In genomic region chr12:15617312-15617711, GRCm38 (mm10) we compare ENCODE assay signal across 10 mouse cellular contexts.
DNase-seq lines count a peak whose midpoint lies in the region; ATAC-seq and TF ChIP-seq lines count a peak whose summit lies in the region.
"Had no signal": no experiment of that assay in that cellular context is flagged by ENCODE, and none has a peak within 500 bp of the region (broad histone marks: within the 10 kb centered on the region; RNA-seq: fewer than 3 reads in every experiment).

No protein-coding gene starts in this region.

- TF ChIP-seq CTCF in lung, postnatal 0 days (IDR thresholded peaks at IDR 0.05) = no peak

- no peak overlapping the region for H3K9ac ChIP-seq in kidney, embryonic 14.5 days (ENCODE audit: low read depth, low read length)
- H3K9ac ChIP-seq in heart, embryonic 12.5 days = no peak overlapping the region
- no peak overlapping the region for H3K9ac ChIP-seq in lung, postnatal 0 days (replicated peaks; ENCODE audit: low read depth)
- H3K9ac ChIP-seq: embryonic facial prominence, embryonic 13.5 days; liver, embryonic 13.5 days had no signal

- H3K4me1 ChIP-seq in kidney, embryonic 14.5 days (ENCODE audit: control insufficient read depth, insufficient read depth, low read length) = no peaks in the 10 kb centered on the region
- H3K4me1 ChIP-seq in heart, embryonic 12.5 days (replicated peaks) = 0 out of 2 replicates have a peak, but pooled peaks cover 11% of the 10 kb centered on the region
- no peaks in the 10 kb centered on the region for H3K4me1 ChIP-seq in lung, postnatal 0 days (ENCODE audit: insufficient read depth, low read depth, low read length)
- H3K4me1 ChIP-seq: embryonic facial prominence, embryonic 13.5 days; liver, embryonic 13.5 days had no signal

- peak; percentile 8 for DNase-seq in kidney, adult 11 months
- DNase-seq in adrenal gland, postnatal 36 days = peak; percentile 27 to 31
- peak; percentile 71 for DNase-seq in lung, postnatal 0 days (ENCODE audit: low spot score)
- no peak for DNase-seq in spleen, adult 18-20 months
- no peak for DNase-seq in layer of hippocampus, postnatal 10 days (ENCODE audit: low spot score in 2 of 2)
- DNase-seq: liver, embryonic 13.5 days had no signal

- H3K4me3 ChIP-seq in kidney, embryonic 14.5 days (ENCODE audit: low read length) = no peak overlapping the region
- no peak overlapping the region for H3K4me3 ChIP-seq in heart, embryonic 12.5 days
- H3K4me3 ChIP-seq in lung, postnatal 0 days (ENCODE audit: low read depth, low read length) = no peak overlapping the region
- H3K4me3 ChIP-seq: embryonic facial prominence, embryonic 13.5 days; liver, embryonic 13.5 days had no signal

- no peak for ATAC-seq in kidney, embryonic 14.5 days (ENCODE audit: low FRiP score, low TSS enrichment)
- peak; percentile 77 for ATAC-seq in heart, embryonic 12.5 days (ENCODE audit: insufficient number of reproducible peaks, low FRiP score)
- ATAC-seq in lung, postnatal 0 days = peak; percentile 59; the same call in 1 of the 2 replicates
- ATAC-seq in monocyte, adult 5-6 weeks (replicated peaks; ENCODE audit: insufficient number of reproducible peaks, low FRiP score, low TSS enrichment, poor library complexity, severe bottlenecking) = no peak

- no peak overlapping the region for H3K4me2 ChIP-seq in kidney, embryonic 14.5 days (replicated peaks; ENCODE audit: low read depth, low read length)
- no peak overlapping the region for H3K4me2 ChIP-seq in heart, embryonic 12.5 days
- no peak overlapping the region for H3K4me2 ChIP-seq in lung, postnatal 0 days (replicated peaks; ENCODE audit: low read depth, low read length)
- H3K4me2 ChIP-seq: embryonic facial prominence, embryonic 13.5 days; liver, embryonic 13.5 days had no signal

- H3K27ac ChIP-seq in kidney, embryonic 14.5 days (ENCODE audit: low read depth, low read length) = no peak overlapping the region
- peak overlapping the region; percentile 50 for H3K27ac ChIP-seq in heart, embryonic 12.5 days (ENCODE audit: poor library complexity, severe bottlenecking)
- H3K27ac ChIP-seq in lung, postnatal 0 days (ENCODE audit: low read length) = no peak overlapping the region
- H3K27ac ChIP-seq: embryonic facial prominence, embryonic 13.5 days; liver, embryonic 13.5 days had no signal

- no peaks in the 10 kb centered on the region for H3K36me3 ChIP-seq in kidney, embryonic 14.5 days (ENCODE audit: control insufficient read depth, insufficient read depth, low read length)
- H3K36me3 ChIP-seq in heart, embryonic 12.5 days = no peaks in the 10 kb centered on the region
- H3K36me3 ChIP-seq in lung, postnatal 0 days (ENCODE audit: insufficient read depth, low read length) = no peaks in the 10 kb centered on the region
- H3K36me3 ChIP-seq: embryonic facial prominence, embryonic 13.5 days; liver, embryonic 13.5 days had no signal

- WGBS in kidney, embryonic 14.5 days = 67% methylated on average over 1 of the region's 1 CpGs
- WGBS in heart, embryonic 12.5 days = 5% methylated on average over 1 of the region's 1 CpGs
- 30% methylated on average over 1 of the region's 1 CpGs for WGBS in lung, postnatal 0 days

- H3K9me3 ChIP-seq in kidney, embryonic 14.5 days (ENCODE audit: control insufficient read depth, low read length) = no peaks in the 10 kb centered on the region
- no peaks in the 10 kb centered on the region for H3K9me3 ChIP-seq in heart, embryonic 12.5 days (replicated peaks)
- no peaks in the 10 kb centered on the region for H3K9me3 ChIP-seq in lung, postnatal 0 days (ENCODE audit: low read length)
- H3K9me3 ChIP-seq: embryonic facial prominence, embryonic 13.5 days; liver, embryonic 13.5 days had no signal

- no peaks in the 10 kb centered on the region for H3K27me3 ChIP-seq in kidney, embryonic 14.5 days (ENCODE audit: control insufficient read depth, insufficient read depth, low read length)
- no peaks in the 10 kb centered on the region for H3K27me3 ChIP-seq in heart, embryonic 12.5 days (replicated peaks)
- no peaks in the 10 kb centered on the region for H3K27me3 ChIP-seq in lung, postnatal 0 days (replicated peaks; ENCODE audit: insufficient read depth, low read length)
- H3K27me3 ChIP-seq: embryonic facial prominence, embryonic 13.5 days; liver, embryonic 13.5 days had no signal

- TF ChIP-seq EP300 in lung, postnatal 0 days (IDR thresholded peaks at IDR 0.05) = peak; percentile 42

Comparison
In these comparisons a context has a peak if more than half of its experiments do, and no peak if none do; other contexts are left out.
1. DNase-seq: peak in kidney, adult 11 months (single experiment), adrenal gland, postnatal 36 days (2 of 2) and lung, postnatal 0 days (single experiment); none in spleen, adult 18-20 months (0 of 2) and layer of hippocampus, postnatal 10 days (0 of 2).
2. ATAC-seq: peak in heart, embryonic 12.5 days (single experiment) and lung, postnatal 0 days (single experiment); none in kidney, embryonic 14.5 days (single experiment) and monocyte, adult 5-6 weeks (single experiment).